Mouse (Mus musculus) neutrophil, adult 5-6 weeks (primary cell): ENCODE results near the gene Gm10139. TPM values are rescaled to one million over a fixed set of nuclear protein-coding genes. Genes with fewer than 3 reads are reported as not detected.
"Not testable (repeated sequence)": the region's sequence is repeated elsewhere in the genome, so short reads cannot be mapped to it uniquely, and the experiment has no call there.

Experiments
- ATAC-seq: fragments of 151-379, 151-347 bp; 2 replicates; pipeline ENCODE4 v1.8.0; 2017; ENCODE audit warnings: mild to moderate bottlenecking, moderate TSS enrichment; ENCODE audit not compliant: insufficient number of reproducible peaks, poor library complexity, low FRiP score, severe bottlenecking; ENCODE audit errors: extremely low read depth
- total RNA-seq: library from RNA; stranded (forward); fragments of 200-1000 nt; gene quantifications from 2 replicates; pipeline ENCODE4 v1.2.3, GENCODE M21; 2017

Gene Gm10139
- not detected in 2 replicates for total RNA-seq

DNA sequence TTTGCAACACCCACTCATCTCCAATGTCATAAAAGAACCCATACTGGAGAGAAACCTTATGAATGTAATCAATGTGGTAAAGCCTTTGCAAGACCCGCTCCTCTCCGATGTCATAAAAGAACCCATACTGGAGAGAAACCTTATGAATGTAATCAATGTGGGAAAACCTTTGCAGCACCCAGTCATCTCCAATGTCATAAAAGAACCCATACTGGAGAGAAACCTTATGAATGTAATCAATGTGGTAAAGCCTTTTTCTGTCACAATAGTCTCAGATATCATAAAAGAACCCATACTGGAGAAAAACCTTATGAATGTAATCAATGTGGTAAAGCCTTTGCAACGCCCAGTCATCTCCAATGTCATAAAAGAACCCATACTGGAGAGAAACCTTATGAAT is at the start of gene Gm10139:
Gm10139 (plus strand) TSS at position 301 of the 400 bp plus-strand sequence.
- ATAC-seq: not testable (repeated sequence)

DNA sequence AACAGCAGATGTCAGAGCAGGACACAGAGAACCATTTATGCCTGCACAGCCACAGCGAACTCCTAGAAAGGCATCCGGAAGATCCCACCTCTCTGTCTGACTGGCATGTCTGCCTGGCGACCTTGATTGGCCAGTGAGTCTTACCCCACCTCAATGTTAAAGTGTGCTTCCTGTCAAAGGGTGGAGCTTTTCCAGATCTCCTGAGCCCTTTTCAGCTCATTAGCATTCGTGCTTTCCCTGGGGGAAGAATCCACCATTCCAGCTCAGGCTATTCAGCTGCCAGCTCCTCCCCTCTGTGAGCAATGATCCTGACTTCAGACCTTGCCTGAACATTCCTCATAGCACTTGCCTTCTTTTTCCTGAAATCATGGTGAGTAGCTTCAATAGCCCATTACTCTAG is 45.2 kb downstream of the Gm10139 start:
- not testable (repeated sequence) for ATAC-seq

Other genes with a start within 250 kb of the Gm10139 start
- 46.9 and 56.2 TPM in 2 replicates for gene Zfp369, start 233.9 kb upstream of the Gm10139 start, total RNA-seq